6 mouse cellular contexts compared by ENCODE assay signal in genomic region chr19:34612243-34613001, GRCm38 (mm10). TPM values are rescaled to one million over a fixed set of nuclear protein-coding genes. Genes with fewer than 3 reads are reported as not detected.
"Had no signal": no experiment of that assay in that cellular context is flagged by ENCODE, and none has a peak within 500 bp of the region (broad histone marks: within the 10 kb centered on the region; RNA-seq: fewer than 3 reads in every experiment).

No protein-coding gene starts in this region.

RNA-seq across cellular contexts. Expression of gene Ifit3b, which starts 4.7 kb away (rescaled TPM):
- polyA plus RNA-seq: heart, embryonic 10.5 days; hindbrain, embryonic 10.5 days; hindbrain, embryonic 12.5 days; liver, embryonic 11.5 days had no signal

RNA-seq across cellular contexts. Expression of gene Ifit1bl1, which starts 10.7 kb away (rescaled TPM):
- polyA plus RNA-seq: hindbrain, embryonic 10.5 days; kidney, embryonic 14.5 days; limb, embryonic 10.5 days had no signal

RNA-seq across cellular contexts. Expression of gene Ifit1bl2, which starts 28.1 kb away (rescaled TPM):
- polyA plus RNA-seq: limb, embryonic 10.5 days; liver, embryonic 11.5 days had no signal

RNA-seq across cellular contexts. Expression of gene Ifit1, which starts 28.2 kb away (rescaled TPM):
- polyA plus RNA-seq: limb, embryonic 10.5 days had no signal
